Mouse (Mus musculus) embryo, embryonic 10.5 days (tissue): Measurements from ENCODE around the gene Hnrnpul1.
A peak's percentile ranks its signal among the peaks of the same experiment; 100 is the strongest.

Experiments used
- DNase-seq: peaks from one replicate; pipeline ENCODE4 v3.0.0-alpha.2; 2015; ENCODE audit warnings: low spot score

Gene Hnrnpul1

DNA sequence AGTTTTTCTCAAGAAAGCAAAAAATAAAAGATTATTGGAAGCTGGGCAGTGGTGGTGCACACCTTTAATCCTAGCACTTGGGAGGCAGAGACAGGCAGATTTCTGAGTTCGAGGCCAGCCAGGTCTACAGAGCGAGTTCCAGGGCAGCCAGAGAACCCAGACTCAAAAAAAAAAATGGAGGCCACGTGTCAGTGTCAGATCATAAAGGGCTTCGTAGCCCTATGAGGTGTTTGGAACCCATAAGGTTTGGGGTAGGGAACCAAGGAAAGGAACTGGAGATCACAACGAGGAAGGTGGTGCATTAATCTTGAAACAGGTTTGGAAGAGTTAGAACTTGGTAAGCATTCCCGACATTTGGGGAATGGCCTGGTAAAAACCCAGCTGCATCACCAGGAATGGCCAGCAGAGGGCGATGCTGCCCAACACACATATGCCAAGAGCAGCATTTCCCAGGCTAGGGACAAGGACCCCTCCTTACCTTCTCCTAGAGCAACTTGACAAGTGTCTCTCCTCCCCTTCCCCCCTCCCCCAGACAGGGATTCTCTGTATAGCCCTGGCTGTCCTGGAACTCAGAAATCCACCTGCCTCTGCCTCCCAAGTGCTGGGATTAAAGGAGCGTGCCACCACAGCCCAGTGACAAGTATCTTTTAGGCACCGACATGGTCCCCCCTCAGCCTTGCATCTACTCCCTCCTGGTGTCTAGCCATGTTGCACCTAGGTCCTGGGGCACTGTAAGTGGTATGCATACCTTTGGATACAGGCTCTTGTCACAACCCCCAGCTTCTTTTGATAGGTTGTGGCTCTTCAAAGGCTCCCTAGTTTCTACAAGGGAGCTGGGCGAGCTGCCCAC, 34.6 kb downstream of the Hnrnpul1 start:
- DNase-seq, result peak; percentile 87

DNA sequence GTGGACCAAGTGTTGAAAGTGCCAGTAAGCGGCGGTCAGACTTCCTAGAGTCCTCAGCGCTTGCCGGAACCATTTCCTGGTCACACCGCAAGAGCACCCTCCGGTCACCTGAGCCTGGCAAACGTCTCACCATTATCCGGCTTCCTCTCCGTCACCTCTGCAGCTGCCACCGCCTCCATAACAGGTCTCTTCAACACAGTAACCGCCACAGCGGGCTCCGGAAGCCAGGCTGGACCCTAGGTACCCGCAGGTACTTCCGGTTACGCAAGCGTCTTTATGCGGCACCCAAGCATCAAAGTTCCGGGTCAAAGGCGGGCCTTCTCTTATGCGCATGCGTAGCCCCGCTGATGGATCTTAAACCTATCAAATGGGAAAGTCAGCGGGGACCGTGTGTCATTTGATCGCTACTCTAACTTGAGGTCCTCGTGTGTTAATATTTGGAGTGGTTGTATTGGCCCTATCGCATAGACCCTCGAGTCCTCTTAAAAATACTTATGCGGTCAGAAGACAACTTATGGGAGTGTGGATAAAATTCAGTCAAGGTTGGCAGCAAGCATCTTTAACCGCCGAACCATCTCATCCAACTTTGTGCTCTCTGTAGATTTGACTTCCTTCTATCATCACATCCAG, 35.7 kb downstream of the Hnrnpul1 start, which contains the start of gene Ccdc97:
TSS of gene Ccdc97 (minus strand) at position 301 of the 630 bp plus-strand sequence.
- peak; percentile 98 for DNase-seq

DNA sequence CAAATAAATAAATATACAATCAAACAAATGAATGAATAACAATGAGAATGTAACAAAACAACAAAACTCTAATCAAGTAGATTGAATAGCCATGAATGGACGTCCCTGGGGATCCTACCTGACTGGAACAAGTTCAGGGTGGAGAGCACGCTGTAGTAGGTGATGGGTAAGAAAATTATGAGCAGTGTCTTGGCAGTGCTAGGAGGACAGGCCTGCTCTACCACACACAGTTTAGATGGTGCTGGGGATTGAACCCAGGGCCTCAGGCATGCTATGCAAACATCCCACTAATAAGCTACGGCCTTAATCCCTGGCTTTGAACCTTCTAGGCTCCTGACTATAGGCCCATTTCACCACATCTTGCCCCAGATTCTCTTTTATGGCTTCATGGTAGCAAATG, 37.1 kb downstream of the Hnrnpul1 start:
- DNase-seq, result no peak

DNA sequence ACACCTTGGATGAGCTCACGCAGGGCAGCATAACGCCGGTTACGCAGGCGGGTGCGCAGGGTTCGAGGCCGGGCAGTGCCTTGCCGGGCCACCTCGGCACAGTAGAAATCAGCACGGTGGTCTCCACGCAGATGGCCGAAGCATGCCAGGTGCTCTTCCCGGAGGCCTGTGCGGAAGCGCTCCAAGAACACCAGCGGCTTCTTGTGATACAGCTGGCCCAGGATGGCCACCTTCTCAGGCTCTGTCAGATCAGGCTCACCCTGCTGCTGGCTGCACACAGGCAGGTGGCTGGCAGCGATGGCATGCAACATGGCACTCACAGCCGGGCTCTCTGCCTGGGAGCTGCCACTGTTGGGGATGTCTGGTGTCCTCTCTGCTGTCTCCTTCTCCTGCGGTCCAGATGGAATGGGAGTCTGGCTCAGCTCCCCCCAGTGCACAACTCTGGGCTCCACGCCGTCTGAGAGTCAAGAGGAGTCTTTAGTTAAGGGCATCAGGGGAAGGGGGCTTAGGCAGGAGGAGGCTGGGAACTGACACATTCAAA, 38.8 kb downstream of the Hnrnpul1 start:
- DNase-seq, result no peak

DNA sequence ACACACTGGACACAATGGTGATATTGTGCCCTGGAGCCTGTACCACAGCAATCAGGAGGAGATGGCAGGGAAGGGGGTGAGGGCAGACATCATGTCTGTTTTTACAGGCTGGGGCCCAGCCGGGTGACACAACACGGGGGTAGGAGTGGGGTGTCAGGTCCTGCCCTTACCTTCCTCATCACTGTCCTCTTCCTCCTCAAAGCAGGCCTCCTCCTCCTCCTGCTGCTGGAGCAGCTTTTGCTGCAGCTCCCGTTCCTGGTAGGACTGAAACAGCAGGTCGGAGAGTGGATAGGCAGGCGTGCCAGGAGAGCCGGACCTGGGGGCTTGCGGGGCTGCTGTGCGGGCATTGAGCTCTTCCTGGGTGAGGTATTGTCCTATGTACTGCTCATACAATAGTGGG, 40.0 kb downstream of the Hnrnpul1 start:
- DNase-seq, result no peak

DNA sequence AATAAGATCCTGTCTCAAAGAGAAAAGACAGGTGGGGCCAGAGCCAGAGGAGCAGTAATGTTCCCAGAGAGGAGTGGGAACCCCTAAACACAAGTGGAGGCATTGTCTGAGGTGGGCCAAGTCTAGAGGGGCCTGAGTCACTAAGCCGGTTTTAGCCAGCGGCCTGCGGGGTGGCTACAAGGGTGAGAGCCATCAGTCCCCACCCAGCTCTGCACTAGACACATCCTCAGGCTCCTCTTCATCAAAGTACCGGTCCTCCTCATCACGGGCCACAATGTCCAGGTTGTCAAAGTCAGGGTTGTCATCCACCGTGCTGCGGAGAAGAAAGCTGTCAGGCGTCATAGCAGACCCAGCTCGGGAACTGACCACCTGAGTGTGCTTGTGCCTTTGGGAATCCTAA, 41.8 kb downstream of the Hnrnpul1 start:
- no peak for DNase-seq

DNA sequence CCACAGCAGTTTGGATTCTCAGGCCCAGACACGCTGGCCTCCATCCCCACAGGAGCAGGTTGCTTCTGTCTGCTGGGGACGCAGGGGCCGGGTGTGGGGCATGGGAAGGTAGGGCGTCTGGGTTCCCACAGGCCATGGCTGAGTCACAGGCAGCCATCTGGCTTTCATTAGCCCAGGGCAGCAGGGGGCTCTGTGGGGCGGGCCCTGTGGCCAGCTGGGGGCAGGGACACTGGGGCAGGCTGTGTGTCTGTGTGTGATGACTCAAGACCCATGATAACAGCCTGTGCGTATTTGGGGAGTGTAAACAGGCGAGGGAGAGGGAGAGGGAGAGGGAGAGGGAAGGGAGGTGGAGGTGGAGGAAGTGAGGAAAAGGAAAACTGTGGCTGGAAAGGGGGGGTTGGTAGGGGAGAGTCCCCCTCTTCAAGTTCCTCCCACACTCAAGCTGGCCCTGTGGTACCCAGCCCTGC, 42.8 kb downstream of the Hnrnpul1 start:
- DNase-seq, result peak; percentile 76

DNA sequence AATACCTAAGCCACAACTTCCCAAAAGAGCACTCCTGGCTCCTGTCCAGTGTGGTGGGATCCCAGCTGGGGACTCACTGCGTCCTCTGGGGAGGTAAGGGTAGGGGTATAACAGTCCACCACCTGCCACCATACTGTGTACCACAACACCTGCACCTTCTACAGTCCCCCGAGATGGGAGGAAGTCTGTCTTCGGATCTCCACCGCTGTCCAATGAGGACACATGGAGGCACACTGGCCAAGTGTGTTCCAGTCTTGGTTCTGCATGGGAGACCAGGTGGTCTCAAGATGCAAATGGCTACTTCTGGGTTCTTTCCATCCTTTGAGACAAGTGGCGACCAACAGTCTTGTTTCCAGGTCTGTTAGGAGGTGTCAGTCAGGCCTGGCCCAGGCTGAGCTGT, 43.4 kb downstream of the Hnrnpul1 start:
- no peak for DNase-seq

DNA sequence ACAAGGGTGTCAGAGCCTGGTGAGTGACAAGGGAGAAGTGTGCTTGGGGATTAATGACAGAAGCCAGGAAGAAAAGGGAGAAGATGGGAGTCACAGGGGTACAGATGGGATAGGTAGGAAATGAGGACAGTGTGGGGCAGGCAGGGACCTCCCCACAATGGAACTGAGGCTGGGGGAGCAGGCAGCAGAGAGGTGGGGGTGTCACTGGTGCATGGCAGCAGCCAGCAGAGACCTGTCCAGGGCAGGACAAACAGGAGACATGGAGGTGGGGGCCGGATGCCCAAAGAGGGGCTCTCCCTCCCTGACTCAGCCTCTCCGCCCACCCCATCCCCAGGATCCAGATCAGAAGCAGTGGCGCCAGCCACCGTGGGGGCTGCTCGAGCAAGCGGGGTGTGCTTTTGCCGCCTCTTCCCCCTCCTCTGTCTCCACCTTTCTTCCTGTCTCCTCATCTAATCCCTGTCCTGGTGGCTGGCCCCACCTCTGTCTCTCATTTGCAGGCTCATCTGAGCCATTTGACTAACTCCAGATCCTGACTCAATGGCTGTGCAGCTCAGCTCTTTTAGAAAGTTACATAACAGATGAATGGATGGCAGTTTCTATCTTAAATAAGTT, 43.9 kb downstream of the Hnrnpul1 start:
- no peak for DNase-seq

DNA sequence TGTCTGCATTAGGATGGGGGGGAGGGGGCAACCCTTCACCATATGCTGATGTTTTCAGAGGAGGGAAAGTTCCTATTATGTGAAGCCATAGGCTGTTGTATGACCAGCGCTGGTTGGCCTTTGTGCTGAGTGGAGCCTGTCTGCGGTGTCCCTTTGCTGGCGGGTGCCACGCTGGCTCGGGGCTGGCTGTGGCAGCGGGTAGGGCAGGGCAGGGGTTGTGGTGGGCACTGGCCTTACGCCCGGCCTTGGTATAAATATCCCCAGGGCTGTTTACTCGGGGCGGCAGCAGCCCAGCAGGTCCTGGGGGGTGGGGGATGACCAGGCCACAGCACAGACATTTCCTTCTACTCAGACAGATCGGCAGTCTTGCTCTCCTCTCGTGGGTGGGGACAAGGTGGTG, 44.6 kb downstream of the Hnrnpul1 start:
- DNase-seq, result no peak

DNA sequence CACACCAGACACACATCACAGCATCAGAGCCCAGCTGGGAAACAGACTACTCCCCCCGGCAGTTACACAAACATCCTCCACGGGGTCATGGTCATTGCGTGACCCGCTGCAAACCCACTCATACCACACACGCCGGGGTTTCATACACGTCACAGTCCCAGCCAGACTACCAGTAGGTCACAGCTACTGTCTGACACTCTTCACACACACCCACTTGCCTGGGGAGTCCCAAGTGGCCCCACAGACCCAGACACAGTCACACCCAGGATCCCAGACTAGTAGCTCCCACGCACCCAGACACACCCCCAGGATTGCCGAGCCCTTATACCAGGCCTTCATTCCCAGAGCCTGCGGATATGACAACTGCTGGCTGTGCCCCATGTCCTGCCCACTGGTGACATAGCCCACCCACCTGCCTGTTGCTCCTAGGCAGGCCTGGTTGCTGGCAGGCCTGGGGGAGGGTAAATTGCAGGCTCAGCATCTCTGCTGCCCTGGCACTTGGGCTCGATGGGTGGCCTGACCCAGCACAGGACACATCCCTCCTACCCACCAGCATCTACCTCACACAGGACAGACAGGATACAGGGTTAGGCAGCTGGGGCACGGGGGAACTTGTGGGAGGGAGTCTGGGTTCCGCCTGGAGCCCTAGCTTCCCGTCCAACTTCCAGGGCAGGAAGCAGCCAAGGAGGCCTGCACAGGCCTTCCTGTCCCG, 46.8 kb downstream of the Hnrnpul1 start:
- no peak for DNase-seq

DNA sequence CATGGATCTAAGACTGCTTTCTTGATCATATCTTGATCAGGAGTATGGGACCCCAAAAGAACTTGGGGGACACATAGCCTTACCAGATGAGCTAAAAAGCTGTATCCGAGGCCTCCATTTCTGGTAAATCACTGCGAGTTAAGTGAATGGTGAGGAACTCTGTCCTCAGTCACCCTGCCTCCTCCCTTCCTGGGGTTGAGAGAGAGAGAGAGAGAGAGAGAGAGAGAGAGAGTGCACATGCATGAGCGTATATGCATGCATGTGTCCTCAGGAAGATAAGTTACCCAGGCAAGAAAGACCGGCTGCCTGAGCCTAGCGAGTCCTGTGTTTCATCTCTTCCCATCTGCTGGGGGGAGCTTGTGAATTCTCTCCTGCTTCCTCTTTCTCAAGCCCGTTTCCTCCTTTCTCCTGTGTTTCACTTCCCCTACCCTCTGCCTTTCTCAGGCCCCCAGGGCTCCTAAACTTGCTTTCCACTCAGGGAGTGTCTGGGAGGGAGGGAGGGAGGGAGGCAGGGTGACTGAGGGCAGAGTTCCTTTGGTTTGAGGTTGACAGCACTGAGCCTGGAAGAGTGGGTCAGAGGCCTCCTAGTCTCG, 47.9 kb downstream of the Hnrnpul1 start:
- DNase-seq, result no peak

DNA sequence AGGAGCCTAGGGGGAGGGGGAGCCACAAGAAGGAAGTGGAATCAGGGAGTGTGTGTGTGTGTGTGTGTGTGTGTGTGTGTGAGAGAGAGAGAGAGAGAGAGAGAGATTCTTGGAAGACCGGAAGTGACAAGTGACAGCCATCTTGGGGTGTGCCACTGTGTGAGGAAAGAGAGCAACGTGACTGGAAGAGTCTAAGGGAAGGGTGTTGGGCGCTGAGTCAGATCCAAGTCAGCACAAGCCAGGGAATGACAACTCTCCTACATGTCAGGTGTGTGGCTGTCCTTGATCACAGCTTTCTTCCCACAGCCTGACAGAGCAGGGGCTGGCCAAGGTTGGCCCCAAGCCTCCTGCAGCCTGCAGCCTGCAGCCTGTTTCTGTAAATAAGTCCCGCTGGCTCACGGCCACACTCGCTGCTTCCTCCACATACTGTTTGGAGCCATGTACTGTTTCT, 48.7 kb downstream of the Hnrnpul1 start:
- DNase-seq, result no peak

DNA sequence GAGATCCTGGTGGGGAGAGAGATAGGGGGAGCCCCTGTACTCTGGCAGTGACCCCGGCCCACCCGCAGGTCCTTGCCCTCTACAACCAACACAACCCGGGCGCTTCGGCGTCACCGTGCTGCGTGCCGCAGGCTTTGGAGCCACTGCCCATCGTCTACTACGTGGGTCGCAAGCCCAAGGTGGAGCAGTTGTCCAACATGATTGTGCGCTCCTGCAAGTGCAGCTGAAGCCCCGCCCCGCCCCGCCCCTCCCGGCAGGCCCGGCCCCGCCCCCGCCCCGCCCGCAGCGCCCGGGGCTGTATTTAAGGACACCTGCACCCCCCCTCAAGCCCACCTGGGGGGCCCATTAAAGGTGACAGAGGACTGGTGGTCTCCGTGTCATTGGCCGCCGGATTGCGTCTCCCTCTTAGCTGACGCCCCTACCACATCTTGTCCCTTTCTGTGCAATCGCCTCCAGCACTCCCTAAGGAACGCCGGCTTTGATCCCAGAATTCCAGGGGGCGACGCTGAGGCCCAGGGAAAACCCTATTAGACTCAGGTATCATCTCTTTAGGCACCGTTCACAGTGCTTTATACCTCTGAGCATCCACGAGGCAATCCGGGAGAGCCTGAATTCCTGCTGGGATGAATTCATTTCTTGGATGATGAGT, 49.7 kb downstream of the Hnrnpul1 start:
- no peak for DNase-seq

DNA sequence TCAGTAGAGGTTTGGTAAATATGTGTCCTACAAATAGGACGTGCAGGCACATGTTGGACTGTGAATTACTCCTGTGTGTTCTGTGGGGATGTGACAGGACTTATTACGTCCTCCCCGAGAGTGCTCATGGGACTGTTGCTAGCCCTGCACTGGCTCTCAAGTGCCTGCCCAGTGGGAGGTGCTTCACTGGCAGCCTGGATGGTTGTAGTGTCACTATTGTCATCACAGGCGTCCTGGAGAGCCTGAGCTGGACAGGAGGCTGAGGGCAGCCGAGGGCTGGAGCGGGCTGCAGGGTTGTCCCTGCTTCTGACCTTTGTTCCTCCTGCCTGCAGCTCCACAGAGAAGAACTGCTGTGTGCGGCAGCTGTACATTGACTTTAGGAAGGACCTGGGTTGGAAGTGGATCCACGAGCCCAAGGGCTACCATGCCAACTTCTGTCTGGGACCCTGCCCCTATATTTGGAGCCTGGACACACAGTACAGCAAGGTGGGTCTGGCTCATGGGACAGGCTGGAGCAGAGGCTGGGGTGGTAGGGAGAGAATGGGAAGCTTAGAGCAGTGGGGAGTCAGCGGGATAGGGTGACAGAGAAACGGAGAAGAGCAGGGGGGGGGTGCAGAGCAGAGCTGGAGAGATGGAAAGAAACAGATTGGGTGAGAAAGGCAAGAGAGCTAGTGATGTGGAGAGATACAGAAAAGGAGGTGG, 50.6 kb downstream of the Hnrnpul1 start:
- DNase-seq, result no peak

DNA sequence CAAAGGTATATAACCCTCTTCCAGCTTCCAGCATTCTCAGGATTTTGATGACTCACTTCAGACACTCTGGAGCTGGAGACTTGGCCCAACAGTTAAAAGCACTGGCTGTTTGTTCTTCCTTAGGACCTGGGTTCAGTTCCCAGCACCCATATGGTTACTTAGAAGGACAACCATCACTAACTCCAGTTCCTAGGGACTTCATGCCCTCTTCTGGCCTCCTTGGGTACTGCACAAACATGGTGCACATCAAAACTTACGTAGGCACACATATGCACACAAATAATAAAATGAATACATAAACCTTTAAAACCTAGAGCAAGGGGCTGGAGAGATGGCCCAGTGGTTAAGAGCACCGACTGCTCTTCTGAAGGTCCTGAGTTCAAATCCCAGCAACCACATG, 52.2 kb downstream of the Hnrnpul1 start:
- no peak for DNase-seq

DNA sequence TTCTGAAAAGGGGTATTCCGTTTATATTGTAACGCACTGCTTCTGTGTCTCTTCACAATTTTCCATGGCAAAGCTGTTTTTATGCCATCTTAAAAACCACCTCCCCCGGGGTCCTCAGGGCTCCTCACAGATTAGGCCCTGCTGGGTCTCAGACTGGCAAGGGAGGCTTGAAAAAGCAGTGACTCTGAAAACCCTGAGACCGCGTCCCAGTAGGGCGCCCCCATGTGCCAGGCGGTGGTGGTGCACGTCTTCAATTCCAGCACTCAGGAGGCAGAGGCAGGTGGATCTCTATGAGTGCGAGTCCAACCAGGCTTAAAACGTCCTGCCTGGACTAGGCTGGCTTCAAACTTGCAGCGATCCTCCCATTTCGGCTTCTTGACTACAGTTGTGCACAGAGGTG, 53.8 kb downstream of the Hnrnpul1 start:
- DNase-seq, result no peak

DNA sequence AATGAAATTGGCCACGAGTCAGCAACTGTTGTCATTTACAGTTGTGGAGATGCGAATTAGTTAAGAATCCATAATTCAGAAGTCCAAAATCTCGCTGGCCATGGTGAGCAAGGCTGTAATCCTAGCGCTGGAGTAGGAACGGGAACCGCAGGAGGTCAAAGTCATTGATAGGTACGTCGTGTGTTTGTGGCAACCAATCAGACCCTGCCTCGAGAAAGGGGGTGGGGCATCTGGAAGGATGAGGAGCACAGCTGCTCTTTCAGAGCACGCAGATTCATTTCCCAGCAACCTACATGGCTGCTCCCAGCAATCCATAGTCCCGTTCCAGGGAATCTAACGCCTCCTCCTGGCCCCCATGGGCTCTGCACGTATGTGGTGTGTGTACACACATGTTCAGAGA, 54.7 kb downstream of the Hnrnpul1 start:
- DNase-seq, result no peak

DNA sequence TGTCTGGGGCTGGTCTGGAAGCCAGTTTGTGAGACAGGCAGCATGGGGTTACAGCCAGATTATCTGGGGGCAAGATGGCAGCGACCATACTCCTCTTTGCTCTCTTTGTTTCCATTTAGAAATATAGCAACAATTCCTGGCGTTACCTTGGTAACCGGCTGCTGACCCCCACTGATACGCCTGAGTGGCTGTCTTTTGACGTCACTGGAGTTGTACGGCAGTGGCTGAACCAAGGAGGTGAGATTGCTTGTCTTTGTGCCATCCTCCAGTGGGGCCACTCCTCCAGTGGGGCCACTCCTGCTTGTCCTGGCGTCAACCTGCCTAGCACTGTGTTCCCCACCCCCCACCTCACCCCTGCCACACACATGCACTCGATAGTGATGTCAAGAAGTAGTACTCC, 60.5 kb downstream of the Hnrnpul1 start:
- no peak for DNase-seq

DNA sequence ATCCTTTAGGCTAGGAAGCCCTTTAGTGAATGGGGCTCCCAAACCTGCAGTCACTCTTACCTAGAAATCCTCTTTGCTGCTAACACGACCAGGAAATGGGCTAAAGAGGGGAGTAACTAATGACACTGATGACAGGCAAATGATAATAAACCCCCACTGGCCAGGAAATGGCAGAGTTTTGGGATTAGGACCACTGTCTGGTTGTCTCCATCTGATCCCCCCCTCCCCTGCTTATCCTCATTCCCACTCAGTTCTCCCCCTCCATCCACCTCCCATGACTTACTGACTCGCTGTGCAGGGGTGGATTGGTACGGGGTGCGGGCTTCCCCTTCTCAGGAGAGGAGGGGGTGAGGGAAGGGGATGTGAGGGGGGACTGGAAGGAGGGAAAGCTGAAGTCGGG, 64.5 kb downstream of the Hnrnpul1 start:
- no peak for DNase-seq
